Comparison of ENCODE assay signal across 8 mouse cellular contexts in the genomic region with DNA sequence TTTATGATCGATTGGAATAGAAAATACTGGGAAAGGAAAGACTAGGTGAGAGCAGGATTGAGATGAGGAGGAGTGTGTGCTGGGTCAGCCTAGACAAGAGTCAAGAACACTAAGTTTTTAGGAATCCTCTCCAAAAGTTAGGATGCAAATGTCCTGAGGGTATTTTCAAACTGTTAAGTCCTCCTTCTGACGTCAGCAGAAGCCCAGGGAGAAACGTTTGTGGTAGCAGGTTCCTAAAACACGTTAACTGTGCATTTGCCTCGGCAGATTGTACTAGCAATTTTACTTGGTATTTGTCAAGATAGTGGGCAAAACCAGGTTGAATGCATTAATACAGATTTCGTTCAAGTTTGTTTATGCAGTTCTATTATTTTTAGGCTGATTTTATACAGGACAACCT. TPM values are rescaled to one million over a fixed set of nuclear protein-coding genes. Genes with fewer than 3 reads are reported as not detected.
A peak's percentile ranks its signal among the peaks of the same experiment; 100 is the strongest.
DNase-seq lines count a peak whose midpoint lies in the region; ATAC-seq and TF ChIP-seq lines count a peak whose summit lies in the region.

No protein-coding gene starts in this region.

- no peak for DNase-seq in heart, postnatal 14 days
- peak; percentile 60 for DNase-seq in R1 (ENCODE audit: low read depth, low spot score)
- DNase-seq in hindbrain, postnatal 0 days (ENCODE audit: low spot score) = no peak
- DNase-seq in right cerebral cortex, postnatal 4 days = no peak
- DNase-seq in layer of hippocampus, adult 18-20 months (ENCODE audit: low spot score in 2 of 2) = no peak
- no peak for DNase-seq in urinary bladder, postnatal 4 days (ENCODE audit: low spot score in 2 of 2)

- peaks cover 15% of the 10 kb centered on the region for H3K36me3 ChIP-seq in heart, embryonic 16.5 days (ENCODE audit: control insufficient read depth, insufficient read depth)
- no peaks in the 10 kb centered on the region for H3K36me3 ChIP-seq in hindbrain, postnatal 0 days (ENCODE audit: insufficient read depth, low read length)
- H3K36me3 ChIP-seq in myocyte (ENCODE audit: control insufficient read depth, insufficient read depth) = peaks cover 17% of the 10 kb centered on the region

- ATAC-seq in heart, embryonic 16.5 days (replicated peaks; ENCODE audit: extremely low read depth, insufficient read depth, low FRiP score) = no peak
- ATAC-seq in hindbrain, postnatal 0 days = no peak

- no peak overlapping the region for H3K27ac ChIP-seq in heart, embryonic 16.5 days (ENCODE audit: low read length)
- H3K27ac ChIP-seq in hindbrain, postnatal 0 days = no peak overlapping the region

- intact Hi-C loops in heart, postnatal 14 days (cut with DNase I) = no loop called here

- 11% methylated on average over 6 of the region's 6 CpGs for WGBS in heart, embryonic 16.5 days
- 20% methylated on average over 6 of the region's 6 CpGs for WGBS in hindbrain, postnatal 0 days

- no peak for TF ChIP-seq POLR2A in myocyte (IDR thresholded peaks at IDR 0.05; ENCODE audit: insufficient read length, low read depth)

- peaks cover 14% of the 10 kb centered on the region for H3K79me2 ChIP-seq in myocyte (ENCODE audit: control insufficient read depth, insufficient read depth)

- H3K4me1 ChIP-seq in heart, embryonic 16.5 days (ENCODE audit: control insufficient read depth, insufficient read depth, low read length) = peaks cover 18% of the 10 kb centered on the region
- no peaks in the 10 kb centered on the region for H3K4me1 ChIP-seq in hindbrain, postnatal 0 days (ENCODE audit: insufficient read depth, low read length)

- peak overlapping the region; percentile 84 for H3K9ac ChIP-seq in heart, embryonic 16.5 days (ENCODE audit: low read length)
- H3K9ac ChIP-seq in hindbrain, postnatal 0 days (replicated peaks; ENCODE audit: low read length) = no peak overlapping the region

- no peaks in the 10 kb centered on the region for H3K27me3 ChIP-seq in heart, embryonic 16.5 days (ENCODE audit: control insufficient read depth, insufficient read depth, low read length)
- no peaks in the 10 kb centered on the region for H3K27me3 ChIP-seq in hindbrain, postnatal 0 days (ENCODE audit: insufficient read depth, low read length)
- H3K27me3 ChIP-seq in myocyte (ENCODE audit: control insufficient read depth, insufficient read depth, insufficient read length) = no peaks in the 10 kb centered on the region

- H3K9me3 ChIP-seq in heart, embryonic 16.5 days (replicated peaks; ENCODE audit: control insufficient read depth, low read length) = no peaks in the 10 kb centered on the region
- H3K9me3 ChIP-seq in hindbrain, postnatal 0 days (ENCODE audit: low read length) = no peaks in the 10 kb centered on the region

- peak overlapping the region; percentile 88 for H3K4me2 ChIP-seq in heart, embryonic 16.5 days (ENCODE audit: low read depth, low read length)
- H3K4me2 ChIP-seq in hindbrain, postnatal 0 days (ENCODE audit: low read depth, low read length) = peak overlapping the region; percentile 98
- H3K4me2 ChIP-seq in myocyte (ENCODE audit: low read depth) = peak overlapping the region; percentile 77

- no peak for TF ChIP-seq CTCF in hindbrain, postnatal 0 days (IDR thresholded peaks at IDR 0.05; ENCODE audit: low read depth)

- no peak overlapping the region for H3ac ChIP-seq in myocyte (ENCODE audit: control insufficient read depth, insufficient read length)

- peak overlapping the region; percentile 87 for H3K4me3 ChIP-seq in heart, embryonic 16.5 days (ENCODE audit: low read length)
- H3K4me3 ChIP-seq in hindbrain, postnatal 0 days (ENCODE audit: low read length) = peak overlapping the region; percentile 78
- H3K4me3 ChIP-seq in myocyte = peak overlapping the region; percentile 66

TF ChIP-seq in myocyte, 11 proteins besides CTCF, POLR2A, EP300 and RAD21:
- no peak for TF ChIP-seq REST (IDR thresholded peaks at IDR 0.05; ENCODE audit: insufficient read depth, insufficient read length)
- TF ChIP-seq SRF (IDR thresholded peaks at IDR 0.05; ENCODE audit: control insufficient read depth, insufficient read length, low read depth) = no peak
- TF ChIP-seq E2F4 (IDR thresholded peaks at IDR 0.05; ENCODE audit: insufficient read depth) = no peak
- TF ChIP-seq TCF3 (IDR thresholded peaks at IDR 0.05; ENCODE audit: insufficient read length, low read depth) = no peak
- TF ChIP-seq TCF12 (IDR thresholded peaks at IDR 0.05; ENCODE audit: insufficient read depth, poor library complexity, severe bottlenecking) = no peak
- no peak for TF ChIP-seq MYOD1 (IDR thresholded peaks at IDR 0.05; ENCODE audit: control insufficient read depth in 1 of 3, insufficient read length in 2 of 3, low read depth in 2 of 3)
- TF ChIP-seq MYOG (IDR thresholded peaks at IDR 0.05; ENCODE audit: control insufficient read depth in 1 of 3, insufficient read depth in 1 of 3, insufficient read length in 2 of 3, low read depth in 2 of 3) = no peak
- no peak for TF ChIP-seq POLR2AphosphoS2 (IDR thresholded peaks at IDR 0.05; ENCODE audit: insufficient read length, low read depth)
- no peak for TF ChIP-seq MAX (IDR thresholded peaks at IDR 0.05; ENCODE audit: low read depth)

RNA-seq across cellular contexts. Expression of gene Cep55, which starts 1.0 kb away (rescaled TPM):
- polyA plus RNA-seq in heart, embryonic 16.5 days (2015; fragmentation: Nextera tagmentation; extraction: Ambion mirVana) = 28.5 and 33.5 TPM in 2 replicates
- 1 to 10 TPM; 2.5 to 3.5 TPM for total RNA-seq in heart, postnatal 14 days (2021)
- 2.3 and 6.6 TPM in 2 replicates for total RNA-seq in hindbrain, postnatal 0 days (2014; rRNA removed)
- polyA plus RNA-seq in hindbrain, postnatal 0 days (2015; fragmentation: Nextera tagmentation; extraction: Ambion mirVana) = 2.5 and 3.8 TPM in 2 replicates
- polyA plus RNA-seq in myocyte (2012; fragmentation: generic; extraction: Trizol) = 5.1 TPM
- total RNA-seq in layer of hippocampus, adult 18-20 months (2021) = under 1 TPM; 0.28 to 0.32 TPM

RNA-seq across cellular contexts. Expression of gene Myof, which starts 12.4 kb away (rescaled TPM):
- polyA plus RNA-seq in heart, embryonic 16.5 days (2015; fragmentation: Nextera tagmentation; extraction: Ambion mirVana) = 5.5 and 6.7 TPM in 2 replicates
- total RNA-seq in heart, postnatal 14 days (2021) = 10 to 100 TPM; 14.3 to 15.9 TPM
- total RNA-seq in hindbrain, postnatal 0 days (2014; rRNA removed) = 3.7 and 4.2 TPM in 2 replicates
- 1.4 and 2.6 TPM in 2 replicates for polyA plus RNA-seq in hindbrain, postnatal 0 days (2015; fragmentation: Nextera tagmentation; extraction: Ambion mirVana)
- 76.9 TPM for polyA plus RNA-seq in myocyte (2012; fragmentation: generic; extraction: Trizol)
- total RNA-seq in layer of hippocampus, adult 18-20 months (2021) = 1 to 10 TPM; 3.3 to 4.3 TPM

RNA-seq across cellular contexts. Expression of gene Ffar4, which starts 41.1 kb away (rescaled TPM):
- 0.35 and 0.49 TPM in 2 replicates for polyA plus RNA-seq in heart, embryonic 16.5 days (2015; fragmentation: Nextera tagmentation; extraction: Ambion mirVana)
- 1 to 10 TPM in 1 of 2 experiments, under 1 TPM in 1; 0.15 to 1.2 TPM for total RNA-seq in heart, postnatal 14 days (2021)
- total RNA-seq in hindbrain, postnatal 0 days (2014; rRNA removed) = 0.11 TPM in 1 of 2 replicates, not detected in the other
- 0.24 and 0.29 TPM in 2 replicates for polyA plus RNA-seq in hindbrain, postnatal 0 days (2015; fragmentation: Nextera tagmentation; extraction: Ambion mirVana)
- not detected for polyA plus RNA-seq in myocyte (2012; fragmentation: generic; extraction: Trizol)
- not detected for total RNA-seq in layer of hippocampus, adult 18-20 months (2021)
